Mouse (Mus musculus) forebrain, embryonic 12.5 days (tissue): ENCODE results near the gene Cd3e. TPM values are rescaled to one million over a fixed set of nuclear protein-coding genes. Genes with fewer than 3 reads are reported as not detected.

ENCODE experiments used
- ATAC-seq: fragments of 200-750 bp; cut with Nextera tagmentation; 2 replicates; pipeline ENCODE4 v1.8.0; 2017; ENCODE audit warnings: moderate TSS enrichment; ENCODE audit not compliant: low FRiP score
- H3K27ac ChIP-seq: fragments of 300-500 bp; sonication (generic); 2 replicates; pipeline ENCODE4 v1.5.1; 2016; ENCODE audit warnings: mild to moderate bottlenecking
- H3K27me3 ChIP-seq: fragments of 300-500 bp; sonication (generic); 2 replicates; pipeline ENCODE4 v1.6.1; 2016; ENCODE audit warnings: mild to moderate bottlenecking
- H3K36me3 ChIP-seq: fragments of 300-500 bp; sonication (generic); replicated peaks from 2 replicates; pipeline ENCODE4 v1.6.1; 2016; ENCODE audit warnings: mild to moderate bottlenecking
- H3K4me1 ChIP-seq: fragments of 300-500 bp; sonication (generic); 2 replicates; pipeline ENCODE4 v1.6.1; 2016
- H3K4me2 ChIP-seq: fragments of 300-500 bp; sonication (generic); 2 replicates; pipeline ENCODE4 v1.6.1; 2016; ENCODE audit warnings: mild to moderate bottlenecking, moderate library complexity
- H3K4me3 ChIP-seq: fragments of 300-500 bp; sonication (generic); replicated peaks from 2 replicates; pipeline ENCODE4 v1.5.1; 2016; ENCODE audit warnings: mild to moderate bottlenecking
- H3K9ac ChIP-seq: fragments of 300-500 bp; sonication (generic); 2 replicates; pipeline ENCODE4 v1.6.1; 2016; ENCODE audit warnings: mild to moderate bottlenecking
- H3K9me3 ChIP-seq: fragments of 300-500 bp; sonication (generic); 2 replicates; pipeline ENCODE4 v1.6.1; 2016
- WGBS: fragments of 180-500 bp; shearing (Covaris S2); methylation state at CpG from one replicate; pipeline ENCODE4 v1.1.7; 2016; 5-methylcytosine and 5-hydroxymethylcytosine counted together
- polyA plus RNA-seq: library from polyadenylated mRNA; unstranded; fragments of >200 nt; fragmentation: Nextera tagmentation; extraction: Ambion mirVana; gene quantifications from 2 replicates; pipeline ENCODE4 v1.2.1, GENCODE M21; 2016

Gene Cd3e
- polyA plus RNA-seq, 1 experiment from 2014 or later = not detected

DNA sequence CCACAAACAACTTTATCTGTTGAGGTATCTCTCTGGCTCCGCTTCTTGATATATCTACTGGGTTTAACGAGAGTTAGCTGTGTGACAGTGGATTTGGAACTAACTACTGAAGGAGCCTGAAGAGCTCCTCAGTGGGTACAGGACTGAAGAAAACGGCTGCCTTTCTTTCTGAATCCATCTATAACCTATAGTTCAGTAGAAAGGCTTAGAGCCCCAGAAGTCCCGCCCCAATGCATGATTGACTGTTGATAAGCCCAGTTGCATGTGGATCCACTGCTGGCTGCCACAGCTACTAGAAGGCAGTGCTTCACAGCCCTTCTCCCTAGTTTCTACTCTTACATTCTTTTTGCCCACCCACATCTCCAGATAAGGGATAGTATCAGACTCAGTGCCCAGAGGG, 1.0 kb upstream of the Cd3e start:
- H3K4me1 ChIP-seq = no peaks in the 10 kb centered on the region
- ATAC-seq = no peak
- H3K27ac ChIP-seq = no peak overlapping the region
- H3K4me3 ChIP-seq = no peak overlapping the region
- H3K9me3 ChIP-seq = no peaks in the 10 kb centered on the region
- WGBS = 81% methylated on average over 4 of the region's 4 CpGs
- H3K36me3 ChIP-seq = no peaks in the 10 kb centered on the region
- H3K9ac ChIP-seq = no peak overlapping the region
- peaks cover 4% of the 10 kb centered on the region; the same call in 1 of the 2 replicates for H3K27me3 ChIP-seq
- no peak overlapping the region for H3K4me2 ChIP-seq

DNA sequence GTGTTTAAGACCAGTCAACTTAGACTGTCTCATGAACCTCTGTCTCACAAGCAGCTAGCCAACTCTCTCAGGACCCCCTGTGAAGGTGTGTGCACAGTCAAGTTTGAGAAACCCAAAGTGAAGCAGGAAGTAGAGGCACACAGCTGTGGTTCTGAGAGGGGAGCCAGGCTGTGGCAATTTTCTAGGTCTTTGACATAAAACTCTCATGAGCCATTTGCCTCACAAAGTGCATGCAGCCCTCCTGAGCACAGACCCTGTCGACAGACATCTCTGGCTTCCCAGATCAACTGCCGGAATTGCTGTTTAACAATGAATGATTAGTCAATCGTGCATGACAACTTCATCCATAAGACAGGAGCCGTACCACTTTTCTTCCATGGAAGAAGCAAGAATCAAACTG, 1.1 kb downstream of the Cd3e start:
- H3K27ac ChIP-seq = no peak overlapping the region
- H3K9me3 ChIP-seq = no peaks in the 10 kb centered on the region
- H3K36me3 ChIP-seq = no peaks in the 10 kb centered on the region
- peaks cover 6% of the 10 kb centered on the region; the same call in 1 of the 2 replicates for H3K27me3 ChIP-seq
- no peaks in the 10 kb centered on the region for H3K4me1 ChIP-seq
- no peak for ATAC-seq
- no peak overlapping the region for H3K9ac ChIP-seq
- no peak overlapping the region for H3K4me3 ChIP-seq
- WGBS = 77% methylated on average over 4 of the region's 4 CpGs
- H3K4me2 ChIP-seq = no peak overlapping the region

DNA sequence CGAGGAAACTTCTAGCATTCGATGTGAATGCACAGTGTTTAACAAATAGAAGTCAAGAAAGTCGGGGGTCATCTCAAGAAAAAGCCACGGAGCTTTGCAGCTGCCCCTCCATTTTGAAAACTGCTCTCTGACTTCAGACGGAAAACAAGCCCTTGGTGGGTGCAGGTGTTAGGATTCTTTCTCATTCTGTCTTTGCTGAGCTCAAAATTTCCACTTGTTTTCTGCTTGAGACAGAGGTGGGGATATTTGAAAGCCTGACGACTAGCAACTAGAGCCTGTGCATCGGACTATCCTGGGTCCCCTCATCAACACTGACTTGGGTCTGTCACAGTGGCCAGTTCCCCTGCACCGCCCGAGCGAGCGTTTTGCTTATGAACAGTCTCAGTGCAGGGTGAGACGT, 2.0 kb downstream of the Cd3e start:
- WGBS = 81% methylated on average over 12 of the region's 12 CpGs
- Histone ChIP-seq H3K4me2 (no peak overlapping the region), H3K36me3 (no peaks in the 10 kb centered on the region), H3K4me1 (no peaks in the 10 kb centered on the region), H3K9ac (no peak overlapping the region), H3K9me3 (no peaks in the 10 kb centered on the region), H3K4me3 (no peak overlapping the region), H3K27me3 (peaks cover 6% of the 10 kb centered on the region; the same call in 1 of the 2 replicates), H3K27ac (no peak overlapping the region)
- no peak for ATAC-seq

DNA sequence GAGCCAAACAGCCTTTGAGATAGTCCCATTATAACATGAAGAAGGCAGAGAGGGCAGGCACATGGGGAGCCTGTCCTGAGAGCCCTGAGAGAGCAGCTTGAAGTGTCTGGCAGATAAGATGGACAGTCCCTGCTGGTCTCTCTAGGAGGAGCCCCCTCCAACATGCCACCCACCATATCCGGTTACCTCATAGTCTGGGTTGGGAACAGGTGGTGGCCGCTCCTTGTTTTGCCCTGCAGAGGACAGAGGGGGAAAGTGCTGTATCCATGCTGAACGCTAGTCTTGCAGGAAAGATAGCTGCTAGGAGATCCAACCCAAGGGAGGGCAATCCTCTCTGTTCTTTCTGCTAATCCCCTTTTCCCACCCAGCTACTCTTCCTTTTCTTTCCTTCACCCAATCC, 9.2 kb downstream of the Cd3e start:
- H3K4me3 ChIP-seq = no peak overlapping the region
- H3K4me1 ChIP-seq = no peaks in the 10 kb centered on the region
- no peak overlapping the region for H3K27ac ChIP-seq
- H3K36me3 ChIP-seq = no peaks in the 10 kb centered on the region
- no peak overlapping the region for H3K4me2 ChIP-seq
- H3K9me3 ChIP-seq = no peaks in the 10 kb centered on the region
- WGBS = 68% methylated on average over 3 of the region's 3 CpGs
- ATAC-seq = no peak
- no peak overlapping the region for H3K9ac ChIP-seq
- peaks cover 9% of the 10 kb centered on the region; the same call in 1 of the 2 replicates for H3K27me3 ChIP-seq

DNA sequence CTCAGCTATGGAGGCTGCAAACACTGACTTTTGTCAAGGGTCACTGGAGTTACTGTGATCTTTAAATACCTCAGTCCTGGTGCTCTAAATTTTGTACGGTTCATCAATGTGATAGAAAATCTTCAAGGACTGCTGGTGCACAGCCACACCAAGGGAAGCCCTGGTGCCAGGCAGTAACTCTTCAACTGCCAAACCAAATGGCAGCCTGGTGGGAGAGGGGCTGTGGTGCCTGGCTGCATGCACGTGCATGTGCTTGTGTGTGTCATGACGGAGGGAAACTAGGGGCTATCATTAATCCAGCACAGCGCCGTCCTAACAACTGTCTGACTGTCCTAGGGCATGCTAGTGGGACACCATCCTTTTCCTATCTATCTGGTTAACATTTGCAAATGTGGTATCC, 9.7 kb downstream of the Cd3e start:
- no peak for ATAC-seq
- H3K36me3 ChIP-seq = no peaks in the 10 kb centered on the region
- H3K9ac ChIP-seq = no peak overlapping the region
- H3K27me3 ChIP-seq = peaks cover 7% of the 10 kb centered on the region; the same call in 1 of the 2 replicates
- no peaks in the 10 kb centered on the region for H3K4me1 ChIP-seq
- WGBS = 81% methylated on average over 5 of the region's 5 CpGs
- H3K4me2 ChIP-seq = no peak overlapping the region
- H3K4me3 ChIP-seq = no peak overlapping the region
- H3K9me3 ChIP-seq = no peaks in the 10 kb centered on the region
- no peak overlapping the region for H3K27ac ChIP-seq

DNA sequence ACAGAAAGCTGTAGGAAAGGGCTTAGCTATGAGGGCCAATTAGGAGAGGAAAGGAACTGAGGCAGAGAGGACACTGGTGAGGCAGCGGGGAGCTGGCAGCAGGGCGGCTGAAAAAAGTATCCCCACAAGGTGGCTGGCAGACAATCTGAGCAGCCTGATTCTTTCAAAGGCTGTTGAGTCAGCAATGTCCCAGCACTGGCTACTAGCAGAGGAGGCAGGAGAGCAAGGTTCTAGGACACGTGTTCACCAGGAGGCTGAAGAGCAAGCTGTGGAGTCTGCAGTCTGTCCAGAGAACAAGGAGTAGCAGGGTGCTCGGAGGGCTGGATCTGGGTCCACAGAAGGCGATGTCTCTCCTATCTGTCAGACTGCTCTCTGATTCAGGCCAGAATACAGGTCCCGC, 10.3 kb downstream of the Cd3e start:
- H3K4me1 ChIP-seq = no peaks in the 10 kb centered on the region
- H3K9me3 ChIP-seq = no peaks in the 10 kb centered on the region
- no peak overlapping the region for H3K27ac ChIP-seq
- no peak for ATAC-seq
- 49% methylated on average over 6 of the region's 6 CpGs for WGBS
- H3K36me3 ChIP-seq = no peaks in the 10 kb centered on the region
- no peak overlapping the region for H3K4me2 ChIP-seq
- peaks cover 7% of the 10 kb centered on the region; the same call in 1 of the 2 replicates for H3K27me3 ChIP-seq
- no peak overlapping the region for H3K4me3 ChIP-seq
- no peak overlapping the region for H3K9ac ChIP-seq

DNA sequence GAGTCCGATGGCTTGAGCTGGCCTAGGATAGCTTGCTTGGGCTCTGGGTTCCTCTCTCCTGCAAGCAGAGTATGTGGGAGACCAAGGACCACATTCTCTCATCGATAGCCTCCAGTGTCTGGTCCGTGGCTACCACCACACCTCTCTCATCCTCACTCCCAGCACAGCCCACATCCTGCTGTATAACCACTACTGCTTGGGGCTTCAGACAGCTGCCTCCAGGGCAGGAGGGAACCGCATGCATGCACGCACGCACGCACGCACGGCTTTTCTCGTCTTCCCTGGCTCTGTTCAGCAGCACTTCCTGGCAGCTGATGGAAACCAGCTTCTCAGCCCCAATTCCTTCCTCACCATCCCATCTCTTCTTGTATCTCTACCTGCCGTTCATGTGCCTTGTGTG, 11.3 kb downstream of the Cd3e start:
- H3K27ac ChIP-seq = no peak overlapping the region
- peaks cover 7% of the 10 kb centered on the region; the same call in 1 of the 2 replicates for H3K27me3 ChIP-seq
- no peaks in the 10 kb centered on the region for H3K36me3 ChIP-seq
- ATAC-seq = no peak
- no peak overlapping the region for H3K4me2 ChIP-seq
- H3K9ac ChIP-seq = no peak overlapping the region
- no peak overlapping the region for H3K4me3 ChIP-seq
- WGBS = 85% methylated on average over 11 of the region's 11 CpGs
- no peaks in the 10 kb centered on the region for H3K4me1 ChIP-seq
- H3K9me3 ChIP-seq = no peaks in the 10 kb centered on the region

DNA sequence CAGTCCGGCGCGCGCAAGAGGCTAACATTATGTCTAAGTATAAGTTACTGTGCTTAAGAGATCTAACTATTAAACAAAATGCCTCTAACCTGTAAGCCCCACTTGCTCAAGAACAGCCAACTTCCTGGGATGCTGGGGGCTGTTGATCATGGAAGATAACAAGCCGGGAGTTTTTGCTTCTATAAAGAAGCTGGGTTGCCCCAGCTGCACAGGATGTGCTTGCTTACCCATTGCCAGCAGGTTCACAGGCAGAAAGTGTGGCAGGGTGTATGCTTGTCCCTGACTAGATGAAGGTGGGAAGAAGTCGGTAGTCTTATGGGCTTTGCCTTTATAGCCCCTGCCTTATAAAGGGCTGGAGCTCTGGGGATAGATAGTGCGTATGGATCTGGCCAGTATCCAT, 12.8 kb downstream of the Cd3e start:
- H3K27ac ChIP-seq = no peak overlapping the region
- WGBS = 93% methylated on average over 7 of the region's 7 CpGs
- no peak for ATAC-seq
- H3K36me3 ChIP-seq = no peaks in the 10 kb centered on the region
- H3K4me1 ChIP-seq = no peaks in the 10 kb centered on the region
- no peak overlapping the region for H3K4me3 ChIP-seq
- no peaks in the 10 kb centered on the region for H3K9me3 ChIP-seq
- peaks cover 7% of the 10 kb centered on the region; the same call in 1 of the 2 replicates for H3K27me3 ChIP-seq
- no peak overlapping the region for H3K4me2 ChIP-seq
- no peak overlapping the region for H3K9ac ChIP-seq

DNA sequence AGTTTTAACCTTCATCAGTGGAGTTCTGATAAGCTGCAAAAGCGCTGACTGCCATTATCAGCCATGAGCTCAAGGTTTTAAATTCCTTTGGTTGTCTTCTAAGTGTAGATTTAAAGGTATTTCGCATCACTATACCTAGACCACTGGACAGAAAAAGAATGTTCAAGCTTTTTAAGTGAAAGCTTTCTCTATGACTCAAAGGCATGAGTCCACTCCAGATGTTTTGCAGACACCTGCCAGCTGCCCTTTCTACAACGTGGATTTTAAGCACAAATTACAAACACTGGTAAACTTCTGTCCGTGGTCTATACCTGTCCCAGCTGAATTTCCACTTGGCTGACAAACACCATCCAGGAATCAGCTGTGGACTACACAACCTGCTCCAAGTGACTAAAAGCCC, 14.5 kb downstream of the Cd3e start:
- Histone ChIP-seq H3K9ac (no peak overlapping the region), H3K4me1 (no peaks in the 10 kb centered on the region), H3K27ac (no peak overlapping the region), H3K9me3 (no peaks in the 10 kb centered on the region), H3K4me3 (no peak overlapping the region), H3K4me2 (no peak overlapping the region), H3K27me3 (peaks cover 2% of the 10 kb centered on the region; the same call in 1 of the 2 replicates), H3K36me3 (no peaks in the 10 kb centered on the region)
- WGBS = 76% methylated on average over 4 of the region's 4 CpGs
- ATAC-seq = no peak

DNA sequence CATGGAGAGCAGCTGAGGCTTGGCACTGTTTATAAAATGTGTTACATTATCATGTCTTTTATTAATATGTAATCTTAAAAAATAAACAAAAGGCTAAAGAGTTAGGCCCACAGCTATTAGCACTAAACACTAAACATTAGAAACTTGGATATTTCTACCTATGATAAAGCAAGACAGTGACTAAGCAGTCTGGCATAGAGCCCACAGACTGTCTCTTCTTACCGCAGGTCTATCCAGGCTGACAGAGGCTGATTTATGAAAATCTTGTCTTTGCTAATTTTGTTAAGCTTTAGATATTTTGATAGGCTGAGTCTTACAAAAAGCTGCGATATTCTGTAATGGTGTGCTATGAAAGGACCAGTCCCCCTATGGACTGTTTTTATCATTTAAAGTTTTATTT, 16.2 kb downstream of the Cd3e start:
- no peak overlapping the region for H3K4me2 ChIP-seq
- no peaks in the 10 kb centered on the region for H3K4me1 ChIP-seq
- H3K9ac ChIP-seq = no peak overlapping the region
- no peak overlapping the region for H3K27ac ChIP-seq
- H3K27me3 ChIP-seq = 0 out of 2 replicates have a peak, but pooled peaks cover 5% of the 10 kb centered on the region
- ATAC-seq = no peak
- no peak overlapping the region for H3K4me3 ChIP-seq
- WGBS = 97% methylated on average over 2 of the region's 2 CpGs
- H3K36me3 ChIP-seq = no peaks in the 10 kb centered on the region
- H3K9me3 ChIP-seq = no peaks in the 10 kb centered on the region

DNA sequence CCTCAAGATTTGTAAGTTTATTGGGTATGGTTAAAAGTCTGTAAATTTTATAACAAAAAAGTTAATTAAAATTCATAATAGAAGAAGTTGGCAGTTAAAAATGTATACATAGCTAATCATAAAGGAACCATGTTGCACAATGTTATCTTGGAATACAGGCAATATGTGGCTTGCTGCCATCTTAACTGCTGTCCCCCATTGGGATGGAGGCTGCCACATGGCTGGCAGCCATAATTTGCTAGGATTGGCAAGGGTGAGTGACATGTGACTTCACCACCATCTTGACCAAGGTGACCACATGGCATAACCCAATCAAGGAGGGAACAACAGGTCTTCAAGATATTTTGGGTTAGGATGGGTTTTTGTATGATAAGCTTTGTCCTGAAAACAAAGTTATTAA, 17.2 kb downstream of the Cd3e start:
- H3K36me3 ChIP-seq = no peaks in the 10 kb centered on the region
- H3K9me3 ChIP-seq = no peaks in the 10 kb centered on the region
- H3K4me2 ChIP-seq = no peak overlapping the region
- no peaks in the 10 kb centered on the region for H3K4me1 ChIP-seq
- no peak overlapping the region for H3K4me3 ChIP-seq
- H3K27me3 ChIP-seq = 0 out of 2 replicates have a peak, but pooled peaks cover 5% of the 10 kb centered on the region
- ATAC-seq = no peak
- H3K27ac ChIP-seq = no peak overlapping the region
- no peak overlapping the region for H3K9ac ChIP-seq

DNA sequence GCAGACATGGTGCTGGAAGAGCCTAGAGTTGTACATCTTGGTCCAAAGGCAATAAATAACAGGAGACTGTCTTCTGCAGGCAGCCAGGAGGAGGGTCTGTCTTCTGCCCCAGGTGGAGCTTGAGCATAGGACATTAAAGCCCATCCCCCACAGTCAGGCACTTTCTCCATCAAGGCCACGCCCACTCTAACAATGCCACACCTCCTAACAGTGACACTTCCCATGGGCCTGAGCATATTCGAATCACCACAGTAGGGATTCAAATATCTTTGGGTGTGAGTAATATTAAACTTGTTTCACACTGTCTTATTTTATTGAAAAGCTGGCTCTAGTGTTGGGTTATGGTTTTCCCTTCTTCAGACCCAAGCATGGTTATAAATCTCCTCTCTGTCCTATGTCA, 17.6 kb downstream of the Cd3e start:
- no peaks in the 10 kb centered on the region for H3K36me3 ChIP-seq
- no peak overlapping the region for H3K4me2 ChIP-seq
- no peaks in the 10 kb centered on the region for H3K4me1 ChIP-seq
- no peak for ATAC-seq
- H3K9me3 ChIP-seq = no peaks in the 10 kb centered on the region
- H3K9ac ChIP-seq = no peak overlapping the region
- WGBS = 81% methylated on average over 2 of the region's 2 CpGs
- H3K4me3 ChIP-seq = no peak overlapping the region
- H3K27me3 ChIP-seq = 0 out of 2 replicates have a peak, but pooled peaks cover 5% of the 10 kb centered on the region
- no peak overlapping the region for H3K27ac ChIP-seq

DNA sequence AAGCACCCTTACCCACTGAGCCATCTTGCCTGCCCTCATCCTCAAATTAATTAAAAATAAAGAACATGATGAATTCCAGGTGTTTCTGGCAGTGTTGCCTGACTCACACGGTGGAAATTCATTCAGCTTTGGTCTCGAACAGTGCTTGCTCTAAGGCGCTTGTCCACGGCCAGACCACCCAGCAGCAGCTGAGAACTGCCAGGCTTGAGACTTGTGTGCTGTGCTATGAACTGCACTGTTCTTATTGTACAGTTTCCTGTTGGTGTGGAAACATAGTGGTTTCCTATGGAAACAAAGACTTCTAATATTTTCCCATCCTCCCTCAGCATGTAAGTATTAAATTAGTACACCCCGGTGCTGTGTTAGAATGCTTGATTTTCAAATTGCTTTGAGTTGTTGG, 22.5 kb downstream of the Cd3e start:
- H3K27ac ChIP-seq = no peak overlapping the region
- H3K4me1 ChIP-seq = no peaks in the 10 kb centered on the region
- no peak overlapping the region for H3K4me2 ChIP-seq
- no peak overlapping the region for H3K4me3 ChIP-seq
- no peaks in the 10 kb centered on the region for H3K9me3 ChIP-seq
- 0 out of 2 replicates have a peak, but pooled peaks cover 5% of the 10 kb centered on the region for H3K27me3 ChIP-seq
- ATAC-seq = no peak
- WGBS = 81% methylated on average over 5 of the region's 5 CpGs
- H3K36me3 ChIP-seq = no peaks in the 10 kb centered on the region
- no peak overlapping the region for H3K9ac ChIP-seq
